ENCODE assay signal across 17 mouse cellular contexts in the genomic region with DNA sequence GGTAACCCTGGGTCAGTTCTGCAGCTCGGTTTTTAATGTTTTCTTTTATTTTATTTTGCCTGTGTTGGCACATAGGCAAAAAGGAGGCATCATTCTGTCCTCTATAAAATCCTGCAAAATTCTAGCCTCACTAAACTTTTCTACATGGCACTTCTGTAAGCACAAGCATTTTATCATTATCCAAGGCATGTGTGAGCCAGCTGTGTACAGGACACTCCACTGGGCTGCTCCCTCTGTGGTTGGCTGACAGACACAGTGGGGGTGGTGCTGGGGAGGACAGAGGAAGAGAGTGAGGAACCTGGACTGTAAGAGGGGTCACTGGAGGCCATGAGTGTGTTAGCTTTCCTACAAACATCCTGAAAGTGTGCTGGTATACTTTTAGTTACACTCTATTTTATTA. TPM values are rescaled to one million over a fixed set of nuclear protein-coding genes. Genes with fewer than 3 reads are reported as not detected.
DNase-seq lines count a peak whose midpoint lies in the region; ATAC-seq lines count a peak whose summit lies in the region.
"Had no signal": no experiment of that assay in that cellular context is flagged by ENCODE, and none has a peak within 500 bp of the region (broad histone marks: within the 10 kb centered on the region; RNA-seq: fewer than 3 reads in every experiment).

No protein-coding gene starts in this region.

- 0 out of 2 replicates have a peak, but pooled peaks cover 4% of the 10 kb centered on the region for H3K4me1 ChIP-seq in intestine, embryonic 14.5 days (replicated peaks; ENCODE audit: control insufficient read depth, insufficient read depth, low read length)
- H3K4me1 ChIP-seq in intestine, embryonic 16.5 days (ENCODE audit: control insufficient read depth, insufficient read depth, low read length), result peaks cover 3% of the 10 kb centered on the region; the same call in 1 of the 2 replicates
- H3K4me1 ChIP-seq in megakaryocyte, embryonic 14.5 days, result peaks cover 84% of the 10 kb centered on the region
- H3K4me1 ChIP-seq in embryonic facial prominence, embryonic 10.5 days, result peaks cover 7% of the 10 kb centered on the region; the same call in 1 of the 2 replicates
- H3K4me1 ChIP-seq: embryonic facial prominence, embryonic 12.5 days; forebrain, embryonic 12.5 days; hindbrain, embryonic 15.5 days had no signal

- no peak for ATAC-seq in intestine, embryonic 14.5 days (replicated peaks; ENCODE audit: low FRiP score, low TSS enrichment, low read depth)
- ATAC-seq in intestine, embryonic 16.5 days, result no peak
- no peak for ATAC-seq in megakaryocyte, adult 5-6 weeks (ENCODE audit: poor library complexity, severe bottlenecking)
- ATAC-seq: forebrain, embryonic 16.5 days had no signal

- H3K4me2 ChIP-seq in intestine, embryonic 14.5 days (ENCODE audit: low read length), result no peak overlapping the region
- H3K4me2 ChIP-seq in intestine, embryonic 16.5 days (ENCODE audit: low read depth, low read length), result no peak overlapping the region
- H3K4me2 ChIP-seq: embryonic facial prominence, embryonic 12.5 days; forebrain, embryonic 12.5 days; heart, embryonic 12.5 days; hindbrain, embryonic 15.5 days had no signal

- H3K9ac ChIP-seq in intestine, embryonic 14.5 days (ENCODE audit: low read length), result no peak overlapping the region
- H3K9ac ChIP-seq in intestine, embryonic 16.5 days (ENCODE audit: low read depth, low read length), result no peak overlapping the region
- H3K9ac ChIP-seq: embryonic facial prominence, embryonic 12.5 days; forebrain, embryonic 12.5 days; heart, embryonic 12.5 days; hindbrain, embryonic 15.5 days had no signal

- 53% methylated on average over 1 of the region's 1 CpGs for WGBS in intestine, embryonic 14.5 days
- 63% methylated on average over 1 of the region's 1 CpGs for WGBS in intestine, embryonic 16.5 days
- WGBS in embryonic facial prominence, embryonic 10.5 days, result 66% methylated on average over 1 of the region's 1 CpGs

- no peak overlapping the region for H3K4me3 ChIP-seq in intestine, embryonic 14.5 days (ENCODE audit: low read depth, low read length)
- no peak overlapping the region for H3K4me3 ChIP-seq in intestine, embryonic 16.5 days (ENCODE audit: low read length)
- H3K4me3 ChIP-seq in megakaryocyte, embryonic 14.5 days (replicated peaks), result peak overlapping the region; percentile 2
- H3K4me3 ChIP-seq in embryonic facial prominence, embryonic 10.5 days, result no peak overlapping the region
- H3K4me3 ChIP-seq: embryonic facial prominence, embryonic 12.5 days; forebrain, embryonic 12.5 days; heart, embryonic 12.5 days; hindbrain, embryonic 15.5 days had no signal

- no peaks in the 10 kb centered on the region for H3K9me3 ChIP-seq in intestine, embryonic 14.5 days (ENCODE audit: control insufficient read depth, low read length)
- H3K9me3 ChIP-seq in intestine, embryonic 16.5 days (ENCODE audit: control insufficient read depth, low read length), result no peaks in the 10 kb centered on the region
- no peaks in the 10 kb centered on the region for H3K9me3 ChIP-seq in megakaryocyte, embryonic 14.5 days
- H3K9me3 ChIP-seq in embryonic facial prominence, embryonic 10.5 days, result no peaks in the 10 kb centered on the region
- H3K9me3 ChIP-seq: embryonic facial prominence, embryonic 12.5 days; forebrain, embryonic 12.5 days; heart, embryonic 12.5 days; hindbrain, embryonic 15.5 days had no signal

- H3K27ac ChIP-seq in intestine, embryonic 14.5 days (ENCODE audit: low read depth), result no peak overlapping the region
- H3K27ac ChIP-seq in intestine, embryonic 16.5 days (ENCODE audit: low read length), result no peak overlapping the region
- no peak overlapping the region for H3K27ac ChIP-seq in embryonic facial prominence, embryonic 10.5 days (replicated peaks)
- H3K27ac ChIP-seq: embryonic facial prominence, embryonic 12.5 days; forebrain, embryonic 12.5 days; hindbrain, embryonic 15.5 days had no signal

- DNase-seq in intestine, embryonic 14.5 days (ENCODE audit: low spot score), result peak; percentile 28
- DNase-seq in embryonic facial prominence, embryonic 10.5 days (ENCODE audit: low spot score), result peak; percentile 12
- DNase-seq in mesoderm, embryonic 11.5 days (ENCODE audit: low read depth, low spot score), result peak; percentile 19
- DNase-seq in left cerebral cortex, adult 18-20 months (ENCODE audit: low spot score in 2 of 2), result no peak
- DNase-seq: adrenal gland, postnatal 10 days; cerebellum, adult 11 months; cerebellum, adult 8-10 months; cerebellum, postnatal 14 days; gastrocnemius, postnatal 10 days had no signal

- no peaks in the 10 kb centered on the region for H3K27me3 ChIP-seq in intestine, embryonic 14.5 days (replicated peaks; ENCODE audit: control insufficient read depth, insufficient read depth, low read length)
- no peaks in the 10 kb centered on the region for H3K27me3 ChIP-seq in intestine, embryonic 16.5 days (replicated peaks; ENCODE audit: control insufficient read depth, insufficient read depth, low read length)
- H3K27me3 ChIP-seq in megakaryocyte, embryonic 14.5 days (replicated peaks), result no peaks in the 10 kb centered on the region
- H3K27me3 ChIP-seq in embryonic facial prominence, embryonic 10.5 days (replicated peaks; ENCODE audit: low read depth, poor library complexity, severe bottlenecking), result no peaks in the 10 kb centered on the region
- H3K27me3 ChIP-seq: embryonic facial prominence, embryonic 12.5 days; forebrain, embryonic 12.5 days; heart, embryonic 12.5 days; hindbrain, embryonic 15.5 days had no signal

- H3K36me3 ChIP-seq in intestine, embryonic 14.5 days (ENCODE audit: control insufficient read depth, insufficient read depth, low read length), result peaks cover 48% of the 10 kb centered on the region
- peaks cover 10% of the 10 kb centered on the region; the same call in 1 of the 2 replicates for H3K36me3 ChIP-seq in intestine, embryonic 16.5 days (ENCODE audit: control insufficient read depth, insufficient read depth, low read length)
- H3K36me3 ChIP-seq in megakaryocyte, embryonic 14.5 days (replicated peaks; ENCODE audit: low read length), result peaks cover 99% of the 10 kb centered on the region
- H3K36me3 ChIP-seq in embryonic facial prominence, embryonic 10.5 days (replicated peaks), result peaks cover 45% of the 10 kb centered on the region

RNA-seq across cellular contexts. Expression of a gene that starts 49.4 kb away (rescaled TPM):
- polyA plus RNA-seq in intestine, embryonic 14.5 days (2014; fragmentation: Nextera tagmentation; extraction: Ambion mirVana), result 3.6 and 4.1 TPM in 2 replicates
- 1.4 and 1.8 TPM in 2 replicates for polyA plus RNA-seq in intestine, embryonic 16.5 days (2015; fragmentation: Nextera tagmentation; extraction: Ambion mirVana)
- 0.11 TPM in 1 of 2 replicates, not detected in the other for polyA plus RNA-seq in megakaryocyte, embryonic 14.5 days (2012; ENCODE audit: insufficient read depth, low replicate concordance)
- 8.7 and 10.3 TPM in 2 replicates for total RNA-seq in megakaryocyte, adult 5-6 weeks (2015)
- 5.8 and 7.4 TPM in 2 replicates for total RNA-seq in megakaryocyte, adult 5-6 weeks (2017)
- 7.7 and 8.7 TPM in 2 replicates for polyA plus RNA-seq in embryonic facial prominence, embryonic 10.5 days (2016; fragmentation: Nextera tagmentation; extraction: Ambion mirVana)
- total RNA-seq in left cerebral cortex, adult 18-20 months (2021), result 10 to 100 TPM; 21.0 to 25.0 TPM

Comparison
In these comparisons a context has a peak if more than half of its experiments do, and no peak if none do; other contexts are left out.
1. DNase-seq: peak in intestine, embryonic 14.5 days (single experiment), embryonic facial prominence, embryonic 10.5 days (single experiment) and mesoderm, embryonic 11.5 days (single experiment); none in left cerebral cortex, adult 18-20 months (0 of 2).